Mouse (Mus musculus): ENCODE measurements at regions not wholly inside any gene's neighbourhood (a gene's known extent, or its start where the extent isn't known, plus 50 kb on each side); places are given as distances from the start of the nearest gene placed in this dataset.
A peak's percentile ranks its signal among the peaks of the same experiment; 100 is the strongest.

- DNase-seq (ENCODE audit: low spot score), result no peak
Measured at GRCm38 (mm10) chr4:101342071-101342762, 76.9 kb upstream of the Ak4 start.

GRCm38 (mm10) chr4:101340741-101341140 lies 75.7 kb upstream of the Jak1 start:
- DNase-seq (ENCODE audit: low spot score), result no peak

DNA sequence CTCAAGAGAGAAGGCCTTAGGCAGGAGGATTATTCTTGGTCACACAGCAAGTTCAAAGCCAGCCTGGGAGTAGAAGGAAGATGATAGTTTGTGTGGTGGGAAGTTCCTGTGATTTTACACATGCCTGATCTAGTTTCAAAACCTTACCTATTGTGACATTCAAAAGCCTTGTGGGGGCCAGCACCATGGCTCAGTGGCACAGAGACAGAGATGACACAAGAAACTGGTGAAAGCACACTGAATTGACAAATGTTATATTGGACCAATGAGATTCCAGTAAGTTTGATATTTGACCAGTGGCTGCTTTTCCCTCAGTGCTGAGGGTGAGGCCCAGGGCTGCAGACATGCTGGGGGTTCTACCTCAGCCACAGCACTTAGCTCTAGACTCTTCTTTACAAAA lies 73.1 kb upstream of the Jak1 start:
- DNase-seq (ENCODE audit: low spot score), result no peak

GRCm38 (mm10) chr4:101336811-101337210 lies 71.7 kb upstream of the Jak1 start:
- DNase-seq (ENCODE audit: low spot score), result peak; percentile 76

GRCm38 (mm10) chr4:101336371-101336770 lies 71.3 kb upstream of the Jak1 start:
- DNase-seq (ENCODE audit: low spot score), result no peak

- DNase-seq (ENCODE audit: low spot score), result no peak
Measured at GRCm38 (mm10) chr4:101333868-101334267, 68.8 kb upstream of the Jak1 start.

DNA sequence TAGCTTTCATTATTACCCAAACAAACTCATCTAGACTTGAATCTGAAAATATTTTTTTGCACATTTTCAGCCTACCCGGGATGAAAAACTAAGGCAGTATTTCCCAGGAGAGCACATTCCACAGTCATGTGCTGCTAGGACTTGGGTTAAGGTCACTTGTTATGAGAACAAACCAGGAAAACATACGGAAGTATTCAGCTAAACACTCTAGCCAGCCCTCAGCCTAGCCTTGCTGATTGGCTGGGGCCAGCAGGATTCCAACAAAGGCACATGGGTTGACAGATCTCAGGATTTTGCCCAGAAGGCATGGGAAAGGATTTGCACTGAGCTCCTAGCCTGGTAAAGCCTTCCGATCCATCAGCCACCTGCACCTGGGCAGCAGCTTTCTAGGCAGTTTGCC lies 68.0 kb upstream of the Jak1 start:
- DNase-seq (ENCODE audit: low spot score), result no peak

- DNase-seq (ENCODE audit: low spot score), result no peak
Measured at GRCm38 (mm10) chr4:101331231-101331630, 66.1 kb upstream of the Jak1 start.

DNA sequence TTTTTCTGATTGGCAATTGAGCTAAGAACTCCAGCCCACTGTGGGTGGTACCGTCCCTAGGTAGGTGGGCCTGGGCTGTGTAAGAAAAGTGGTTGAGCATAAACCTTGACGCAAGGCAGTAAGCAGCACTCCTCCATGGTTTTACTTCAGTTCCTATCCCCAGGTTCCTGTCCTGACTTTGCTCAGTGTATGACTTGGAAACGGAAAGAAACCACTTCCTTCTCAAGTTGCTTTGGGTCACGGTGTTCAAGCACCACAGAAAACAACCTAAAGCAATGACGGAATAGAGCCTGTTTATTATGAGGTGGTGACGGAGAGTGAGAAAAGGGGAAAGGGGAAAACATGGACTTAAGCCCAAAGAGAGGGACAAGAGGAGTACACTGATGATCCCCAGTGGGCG lies 64.0 kb upstream of the Jak1 start:
- DNase-seq (ENCODE audit: low spot score), result no peak

- DNase-seq (ENCODE audit: low spot score), result no peak
Measured at GRCm38 (mm10) chr4:101326067-101326466, 61.0 kb upstream of the Jak1 start.

GRCm38 (mm10) chr4:101321731-101322130 lies 56.6 kb upstream of the Jak1 start:
- DNase-seq (ENCODE audit: low spot score), result no peak

GRCm38 (mm10) chr4:101320587-101320986 lies 55.5 kb upstream of the Jak1 start:
- DNase-seq (ENCODE audit: low spot score), result no peak

DNA sequence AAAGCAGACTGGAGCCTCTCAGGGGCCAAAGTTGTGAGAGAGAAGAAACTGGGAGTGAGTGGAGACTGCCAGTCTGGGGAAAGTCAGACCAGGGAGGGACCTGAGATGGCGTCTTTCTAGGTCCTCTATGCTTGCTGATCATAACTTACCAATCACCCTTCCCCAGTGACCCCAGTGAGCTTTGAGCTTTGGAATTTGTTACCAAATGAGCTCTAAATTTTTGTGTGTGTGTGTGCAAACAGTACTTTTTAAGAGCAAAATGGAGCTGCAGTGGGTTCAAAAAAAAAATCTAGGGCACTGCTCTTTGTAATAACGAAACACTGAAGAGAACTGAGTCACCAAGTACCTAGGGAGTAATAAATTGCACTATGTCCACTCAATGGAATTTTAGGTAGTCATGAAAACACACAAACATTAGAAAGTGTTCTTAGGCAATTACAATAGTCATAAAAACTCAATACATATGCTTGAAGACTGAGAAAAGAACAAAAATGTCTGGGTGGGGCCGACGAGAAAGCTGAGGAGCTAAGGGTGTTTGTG lies 54.7 kb upstream of the Jak1 start:
- DNase-seq (ENCODE audit: low spot score), result no peak

DNA sequence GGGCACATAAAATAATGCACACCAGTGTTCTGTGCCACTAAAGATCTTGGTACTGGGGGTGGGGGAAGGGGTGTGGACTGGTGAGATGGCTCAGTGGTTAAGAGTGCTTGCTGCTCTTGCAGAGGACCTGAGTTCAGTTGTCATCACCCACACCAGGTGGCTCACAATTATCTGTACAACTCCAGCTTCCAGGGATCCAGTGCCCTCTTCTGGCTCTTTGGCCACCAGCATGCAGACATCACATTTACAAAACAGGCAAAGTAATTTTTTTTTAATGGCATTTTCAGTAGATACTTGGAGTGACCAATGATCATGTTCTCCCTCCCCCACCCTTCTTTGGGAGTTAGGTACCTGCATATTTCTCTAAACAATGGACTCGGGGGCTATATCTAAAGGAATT lies 53.8 kb upstream of the Jak1 start:
- DNase-seq (ENCODE audit: low spot score), result no peak

DNA sequence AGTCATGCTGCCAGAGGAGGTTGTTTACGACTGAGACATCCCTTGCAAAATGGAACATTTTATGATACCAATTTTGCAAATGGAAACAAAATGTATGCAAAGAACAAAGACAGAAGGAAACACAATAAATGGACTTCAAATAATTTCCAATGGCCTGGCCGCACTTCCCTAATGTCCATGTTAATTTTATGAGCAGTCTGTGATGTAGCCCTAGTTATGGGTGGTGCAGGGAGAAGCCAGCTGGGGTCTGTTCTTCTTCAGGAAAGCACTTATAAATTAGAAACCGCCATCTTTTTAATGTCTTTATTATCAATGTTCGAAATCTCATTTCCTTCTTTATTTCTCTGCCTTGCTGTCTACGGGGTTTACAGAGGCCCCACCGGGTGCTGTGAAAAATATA lies 51.0 kb upstream of the Jak1 start:
- no peak for DNase-seq (ENCODE audit: low spot score)

All from ovary, adult 18-20 months (tissue).